Mouse (Mus musculus) embryonic facial prominence, embryonic 15.5 days (tissue): ENCODE measurements around the gene Cdc42ep2. TPM values are rescaled to one million over a fixed set of nuclear protein-coding genes. Genes with fewer than 3 reads are reported as not detected.
"Not testable (repeated sequence)": the region's sequence is repeated elsewhere in the genome, so short reads cannot be mapped to it uniquely, and the experiment has no call there.

Source experiments
- ATAC-seq: fragments of 200-750 bp; cut with Nextera tagmentation; 2 replicates; pipeline ENCODE4 v1.8.0; 2017; ENCODE audit warnings: low read depth, moderate TSS enrichment; ENCODE audit not compliant: insufficient number of reproducible peaks, low FRiP score, low TSS enrichment
- H3K27ac ChIP-seq: fragments of 300-500 bp; sonication (generic); replicated peaks from 2 replicates; pipeline ENCODE4 v1.5.1; 2015; ENCODE audit warnings: mild to moderate bottlenecking, inconsistent platforms
- H3K27me3 ChIP-seq: fragments of 300-500 bp; sonication (generic); 2 replicates; pipeline ENCODE4 v1.6.1; 2015; ENCODE audit warnings: inconsistent platforms
- H3K36me3 ChIP-seq: fragments of 300-500 bp; sonication (generic); 2 replicates; pipeline ENCODE4 v1.6.1; 2015; ENCODE audit warnings: mild to moderate bottlenecking, inconsistent platforms
- H3K4me1 ChIP-seq: fragments of 300-500 bp; sonication (generic); 2 replicates; pipeline ENCODE4 v1.6.1; 2015; ENCODE audit warnings: inconsistent platforms
- H3K4me2 ChIP-seq: fragments of 300-500 bp; sonication (generic); replicated peaks from 2 replicates; pipeline ENCODE4 v1.6.1; 2015; ENCODE audit warnings: mild to moderate bottlenecking, inconsistent platforms
- H3K4me3 ChIP-seq: fragments of 300-500 bp; sonication (generic); replicated peaks from 2 replicates; pipeline ENCODE4 v1.5.1; 2015; ENCODE audit warnings: mild to moderate bottlenecking, inconsistent platforms
- H3K9ac ChIP-seq: fragments of 300-500 bp; sonication (generic); 2 replicates; pipeline ENCODE4 v1.6.1; 2015; ENCODE audit warnings: inconsistent platforms
- H3K9me3 ChIP-seq: fragments of 300-500 bp; sonication (generic); replicated peaks from 2 replicates; pipeline ENCODE4 v1.6.1; 2016; ENCODE audit warnings: inconsistent platforms
- WGBS: fragments of 180-500 bp; shearing (Covaris S2); methylation state at CpG from one replicate; pipeline ENCODE4 v1.1.7; 2015; 5-methylcytosine and 5-hydroxymethylcytosine counted together
- polyA plus RNA-seq: library from polyadenylated mRNA; unstranded; fragments of >200 nt; fragmentation: Nextera tagmentation; extraction: Ambion mirVana; gene quantifications from 2 replicates; pipeline ENCODE4 v1.2.1, GENCODE M21; 2015

Gene Cdc42ep2
- polyA plus RNA-seq, 1 experiment from 2014 or later, result 11.0 TPM

GRCm38 (mm10) chr19:5885838-5886237, 38.8 kb downstream of the Cdc42ep2 start:
- no peak overlapping the region for H3K27ac ChIP-seq
- no peaks in the 10 kb centered on the region for H3K36me3 ChIP-seq
- no peak overlapping the region for H3K4me3 ChIP-seq
- ATAC-seq, result no peak
- H3K4me1 ChIP-seq, result peaks cover 5% of the 10 kb centered on the region; the same call in 1 of the 2 replicates
- H3K9ac ChIP-seq, result no peak overlapping the region
- H3K9me3 ChIP-seq, result no peaks in the 10 kb centered on the region
- WGBS, result 51% methylated on average over 4 of the region's 4 CpGs
- no peak overlapping the region for H3K4me2 ChIP-seq
- no peaks in the 10 kb centered on the region for H3K27me3 ChIP-seq

GRCm38 (mm10) chr19:5883935-5884334, 40.7 kb downstream of the Cdc42ep2 start:
- no peak for ATAC-seq
- no peak overlapping the region for H3K27ac ChIP-seq
- H3K36me3 ChIP-seq, result no peaks in the 10 kb centered on the region
- H3K27me3 ChIP-seq, result no peaks in the 10 kb centered on the region
- peaks cover 6% of the 10 kb centered on the region; the same call in 1 of the 2 replicates for H3K4me1 ChIP-seq
- H3K9ac ChIP-seq, result no peak overlapping the region
- 57% methylated on average over 1 of the region's 1 CpGs for WGBS
- H3K9me3 ChIP-seq, result no peaks in the 10 kb centered on the region
- no peak overlapping the region for H3K4me2 ChIP-seq
- H3K4me3 ChIP-seq, result no peak overlapping the region

DNA sequence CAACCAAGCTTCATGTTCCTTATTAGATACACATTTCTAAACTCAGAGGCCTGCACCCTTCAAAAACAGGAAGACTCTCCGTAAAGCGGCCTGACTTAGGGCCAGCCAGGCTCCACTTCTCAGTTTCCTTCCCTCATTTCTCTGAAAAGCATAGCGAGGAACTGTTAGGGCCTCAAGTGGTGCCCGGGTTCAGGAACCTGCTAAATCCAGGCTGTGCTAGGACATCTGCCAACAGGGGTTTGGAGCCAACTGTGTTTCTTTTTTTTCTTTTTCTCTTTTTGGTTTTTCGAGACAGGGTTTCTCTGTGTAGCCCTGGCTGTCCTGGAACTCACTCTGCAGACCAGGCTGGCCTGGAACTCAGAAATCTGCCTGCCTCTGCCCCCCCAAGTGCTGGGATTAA, 42.5 kb downstream of the Cdc42ep2 start:
- not testable (repeated sequence) for ATAC-seq, H3K36me3 ChIP-seq, H3K9ac ChIP-seq, H3K4me3 ChIP-seq, H3K9me3 ChIP-seq, H3K27me3 ChIP-seq, H3K4me2 ChIP-seq
- WGBS, result 65% methylated on average over 5 of the region's 5 CpGs
- Histone ChIP-seq H3K4me1 (peaks cover 21% of the 10 kb centered on the region), H3K27ac (peak overlapping the region; percentile 34; the same call in 1 of the 2 replicates)

- H3K27me3 ChIP-seq, result no peaks in the 10 kb centered on the region
- H3K9ac ChIP-seq, result no peak overlapping the region
- H3K4me1 ChIP-seq, result peaks cover 21% of the 10 kb centered on the region
- no peaks in the 10 kb centered on the region for H3K9me3 ChIP-seq
- no peak overlapping the region for H3K4me2 ChIP-seq
- no peak overlapping the region for H3K27ac ChIP-seq
- ATAC-seq, result no peak
- no peaks in the 10 kb centered on the region for H3K36me3 ChIP-seq
- WGBS, result 95% methylated on average over 6 of the region's 6 CpGs
- no peak overlapping the region for H3K4me3 ChIP-seq
Observed at GRCm38 (mm10) chr19:5881155-5881554, 43.5 kb downstream of the Cdc42ep2 start.

GRCm38 (mm10) chr19:5879735-5880134, 44.9 kb downstream of the Cdc42ep2 start:
- Histone ChIP-seq H3K9me3 (no peaks in the 10 kb centered on the region), H3K27ac (no peak overlapping the region), H3K36me3 (no peaks in the 10 kb centered on the region), H3K27me3 (no peaks in the 10 kb centered on the region), H3K9ac (no peak overlapping the region), H3K4me1 (peaks cover 25% of the 10 kb centered on the region), H3K4me2 (no peak overlapping the region), H3K4me3 (no peak overlapping the region)
- 91% methylated on average over 7 of the region's 7 CpGs for WGBS
- ATAC-seq, result no peak

GRCm38 (mm10) chr19:5878916-5879315, 45.7 kb downstream of the Cdc42ep2 start:
- ATAC-seq, result no peak
- no peaks in the 10 kb centered on the region for H3K9me3 ChIP-seq
- H3K4me3 ChIP-seq, result no peak overlapping the region
- H3K36me3 ChIP-seq, result no peaks in the 10 kb centered on the region
- no peaks in the 10 kb centered on the region for H3K27me3 ChIP-seq
- peaks cover 33% of the 10 kb centered on the region for H3K4me1 ChIP-seq
- H3K27ac ChIP-seq, result no peak overlapping the region
- H3K4me2 ChIP-seq, result no peak overlapping the region
- no peak overlapping the region for H3K9ac ChIP-seq
- 78% methylated on average over 3 of the region's 3 CpGs for WGBS

- Histone ChIP-seq H3K27me3 (no peaks in the 10 kb centered on the region), H3K9ac (no peak overlapping the region), H3K36me3 (no peaks in the 10 kb centered on the region), H3K4me1 (peaks cover 39% of the 10 kb centered on the region), H3K9me3 (no peaks in the 10 kb centered on the region), H3K4me2 (peak overlapping the region; percentile 16; the same call in 1 of the 2 replicates), H3K4me3 (peak overlapping the region; percentile 22; the same call in 1 of the 2 replicates), H3K27ac (peak overlapping the region; percentile 83; the same call in 1 of the 2 replicates)
- WGBS, result 71% methylated on average over 7 of the region's 7 CpGs
- no peak for ATAC-seq
Observed at GRCm38 (mm10) chr19:5878362-5878722, 46.3 kb downstream of the Cdc42ep2 start.

DNA sequence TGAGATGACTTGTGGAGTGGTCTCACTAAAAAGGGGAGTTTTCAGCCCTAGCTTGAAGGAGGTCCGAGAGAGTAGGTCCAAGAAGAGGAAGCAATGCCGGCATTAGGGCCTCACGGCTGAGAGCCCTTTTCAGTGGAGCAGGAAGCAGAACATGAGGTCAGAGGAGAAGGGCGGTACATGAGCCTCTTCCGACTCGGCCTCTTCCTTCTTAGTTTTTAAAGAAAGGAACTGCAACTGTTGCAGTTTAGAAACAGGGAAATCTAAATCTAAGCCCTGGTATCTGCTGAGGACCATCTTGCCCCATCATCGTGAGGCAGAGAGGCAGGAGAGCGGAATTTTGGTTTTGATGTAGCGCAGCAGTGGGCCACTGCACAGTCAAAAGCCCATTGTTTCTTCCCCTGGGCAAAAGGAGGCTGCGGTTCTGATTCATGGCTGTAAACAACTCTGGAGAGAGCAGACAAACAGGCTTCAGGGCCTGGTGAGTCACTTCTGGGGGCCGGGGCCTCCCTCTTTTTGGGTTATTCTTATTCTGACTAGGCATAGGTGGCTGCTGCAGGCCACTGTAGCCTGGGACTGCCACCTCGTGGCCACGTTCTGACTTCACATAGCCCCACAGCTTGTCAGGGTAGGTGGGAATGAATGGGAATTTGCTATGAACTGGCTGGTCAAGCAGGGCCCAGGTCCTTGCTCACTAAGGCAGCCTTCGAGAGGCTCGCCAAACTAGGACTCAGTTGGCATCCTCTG, 46.8 kb downstream of the Cdc42ep2 start, which contains the start of gene Slc25a45:
Gene Slc25a45, plus strand, starts transcription at position 191 of the 744 bp plus-strand sequence.
- no peaks in the 10 kb centered on the region for H3K9me3 ChIP-seq
- peak within 1 kb of the TSS; percentile 16; the same call in 1 of the 2 replicates for H3K4me2 ChIP-seq
- peak within 1 kb of the TSS; percentile 83 for H3K27ac ChIP-seq
- peak; percentile 78 for ATAC-seq
- H3K9ac ChIP-seq, result 0 out of 2 replicates have a peak within 1 kb of the TSS, but pooled peaks have one; percentile 18
- peaks cover 43% of the 10 kb centered on the region for H3K4me1 ChIP-seq
- H3K4me3 ChIP-seq, result peak within 1 kb of the TSS; percentile 22
- no peaks in the 10 kb centered on the region for H3K27me3 ChIP-seq
- WGBS, result 32% methylated on average over 15 of the region's 15 CpGs
- H3K36me3 ChIP-seq, result peaks cover 3% of the 10 kb centered on the region; the same call in 1 of the 2 replicates

- WGBS, result under 1% methylated on average over 37 of the region's 37 CpGs
- peak within 1 kb of the TSS; percentile 51 for H3K27ac ChIP-seq
- peak within 1 kb of the TSS; percentile 82 for H3K4me3 ChIP-seq
- no peaks in the 10 kb centered on the region for H3K9me3 ChIP-seq
- peak within 1 kb of the TSS; percentile 68 for H3K9ac ChIP-seq
- ATAC-seq, result peak; percentile 81
- peaks cover 11% of the 10 kb centered on the region for H3K36me3 ChIP-seq
- H3K27me3 ChIP-seq, result no peaks in the 10 kb centered on the region
- H3K4me1 ChIP-seq, result peaks cover 59% of the 10 kb centered on the region
- H3K4me2 ChIP-seq, result peak within 1 kb of the TSS; percentile 83
Observed at GRCm38 (mm10) chr19:5874969-5875480, 49.6 kb downstream of the Cdc42ep2 start, which contains the start of gene Frmd8. Gene Frmd8, minus strand, starts transcription at chr19:5875274.

DNA sequence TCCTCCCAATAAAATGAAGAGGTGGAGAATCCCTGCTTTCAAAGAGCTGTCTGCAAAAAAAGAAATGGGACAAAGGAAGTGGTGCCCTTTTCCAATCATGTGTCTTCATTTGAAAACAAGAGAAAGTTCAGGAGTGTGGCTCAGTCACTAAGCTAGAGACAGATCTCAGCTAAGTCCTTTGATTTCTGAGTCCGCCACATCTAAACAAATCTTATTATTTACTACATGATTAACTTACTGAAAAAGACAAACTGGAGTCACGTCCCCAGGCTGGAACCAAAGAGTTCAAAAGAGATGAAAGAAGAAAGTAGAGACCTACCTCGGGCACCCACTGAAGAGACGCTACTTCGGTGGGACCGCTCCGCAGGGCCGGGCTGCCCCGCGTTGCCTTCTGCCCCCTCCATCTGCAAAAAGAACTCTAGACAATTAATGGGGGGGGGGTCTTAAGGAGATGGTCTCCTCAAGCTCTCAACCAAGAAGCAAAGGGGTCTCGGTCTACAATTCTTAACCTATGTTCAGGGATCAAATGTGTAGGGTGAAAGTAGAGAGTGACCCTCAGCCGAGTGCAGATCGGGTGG, 50.1 kb downstream of the Cdc42ep2 start:
- peak overlapping the region; percentile 51; the same call in 1 of the 2 replicates for H3K27ac ChIP-seq
- H3K27me3 ChIP-seq, result no peaks in the 10 kb centered on the region
- H3K9ac ChIP-seq, result peak overlapping the region; percentile 68
- peak overlapping the region; percentile 82 for H3K4me3 ChIP-seq
- WGBS, result 6% methylated on average over 13 of the region's 13 CpGs
- ATAC-seq, result no peak
- peaks cover 16% of the 10 kb centered on the region for H3K36me3 ChIP-seq
- no peaks in the 10 kb centered on the region for H3K9me3 ChIP-seq
- H3K4me2 ChIP-seq, result peak overlapping the region; percentile 83
- peaks cover 59% of the 10 kb centered on the region for H3K4me1 ChIP-seq

DNA sequence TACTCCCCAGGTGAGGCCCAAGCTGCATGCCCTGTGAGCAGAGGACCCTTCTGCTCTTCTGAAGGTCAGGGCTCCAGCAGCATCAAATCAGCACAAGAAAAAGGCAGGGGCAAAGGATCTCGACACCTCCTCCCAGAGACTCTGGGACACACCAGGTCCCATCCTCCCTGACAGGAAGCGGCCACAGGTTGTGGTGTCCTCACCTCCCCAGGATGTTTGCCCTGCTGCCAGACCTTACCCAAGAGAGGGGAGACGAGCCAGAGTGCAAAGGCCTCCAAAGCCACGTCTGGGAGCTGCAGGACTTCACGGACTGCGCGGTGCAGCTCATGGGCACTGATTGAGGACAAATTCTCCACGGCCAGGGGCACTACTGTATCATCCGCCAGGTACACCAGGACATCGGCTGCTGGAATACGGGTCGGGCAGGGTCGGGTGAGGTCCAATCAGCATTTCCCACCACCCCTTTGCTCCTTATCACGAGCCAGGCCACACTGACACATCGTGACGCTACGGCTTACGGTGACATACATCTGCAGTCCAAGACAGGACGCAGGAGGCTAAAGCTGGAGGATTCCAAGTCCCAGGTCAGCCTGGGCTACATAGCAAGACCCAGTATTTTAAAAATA, 51.6 kb downstream of the Cdc42ep2 start:
- Histone ChIP-seq H3K9me3 (no peaks in the 10 kb centered on the region), H3K4me2 (no peak overlapping the region), H3K4me3 (no peak overlapping the region), H3K27ac (no peak overlapping the region), H3K9ac (no peak overlapping the region), H3K4me1 (peaks cover 51% of the 10 kb centered on the region), H3K36me3 (peaks cover 31% of the 10 kb centered on the region), H3K27me3 (no peaks in the 10 kb centered on the region)
- no peak for ATAC-seq
- 87% methylated on average over 19 of the region's 19 CpGs for WGBS
